Mouse (Mus musculus) heart, postnatal 36 days (tissue): Measurements from ENCODE around the gene Pm20d1. TPM values are rescaled to one million over a fixed set of nuclear protein-coding genes. Genes with fewer than 3 reads are reported as not detected.

Experiments
- total RNA-seq, 2 experiments: library from RNA; stranded (reverse); gene quantifications; 2 replicates each; pipeline ENCODE4 v1.2.3; 2021

Pm20d1 gene
- total RNA-seq, 2 experiments from 2014 or later: 5.7 to 7.0 TPM

Other genes starting within 250 kb of the Pm20d1 start
- not detected for gene Avpr1b, start 198.1 kb upstream of the Pm20d1 start, total RNA-seq
- gene Ctse, start 159.1 kb upstream of the Pm20d1 start, total RNA-seq: under 1 TPM; 0.62 to 0.67 TPM
- 1 to 10 TPM; 4.3 to 4.5 TPM for gene Rab7b, start 108.7 kb upstream of the Pm20d1 start, total RNA-seq
- not detected for gene Slc26a9, start 53.4 kb upstream of the Pm20d1 start, total RNA-seq
- gene Slc41a1, start 30.1 kb downstream of the Pm20d1 start, total RNA-seq: 10 to 100 TPM; 51.7 to 66.5 TPM
- 10 to 100 TPM; 11.7 to 13.9 TPM for gene Rab29, start 69.8 kb downstream of the Pm20d1 start, total RNA-seq
- 10 to 100 TPM; 52.1 to 58.6 TPM for gene Nucks1, start 113.2 kb downstream of the Pm20d1 start, total RNA-seq
- 1 to 10 TPM; 4.2 to 4.3 TPM for gene Slc45a3, start 165.6 kb downstream of the Pm20d1 start, total RNA-seq
- gene Elk4, start 210.2 kb downstream of the Pm20d1 start, total RNA-seq: 10 to 100 TPM; 91.5 to 91.8 TPM